Mouse (Mus musculus) cerebellum, postnatal 14 days (tissue): ENCODE measurements around the gene Rbfox1.

Experiments
- DNase-seq, 2 experiments: peaks; one replicate each; pipeline ENCODE4 v3.0.0; 2021; ENCODE audit warnings: mixed read lengths in 2 of 2

Gene Rbfox1

DNA sequence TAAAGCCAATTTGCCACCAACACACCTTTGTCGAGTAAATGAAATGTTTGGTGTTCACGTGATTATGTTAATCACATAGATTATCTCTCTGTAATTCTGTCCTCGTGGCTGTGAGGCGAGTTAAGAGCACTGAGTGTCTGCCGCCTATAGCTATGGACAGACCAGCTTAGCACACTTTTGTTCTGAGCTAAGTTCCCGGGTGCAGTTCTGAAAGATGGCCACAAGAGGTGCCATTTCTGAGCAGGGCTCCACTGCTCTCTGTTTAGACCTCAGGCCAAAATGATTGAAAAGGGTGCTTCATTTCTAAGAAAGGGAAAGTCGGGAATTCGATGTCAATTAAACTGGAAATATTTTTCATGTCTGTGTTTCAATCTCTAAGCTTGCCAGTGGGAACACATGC, 617.1 kb downstream of the Rbfox1 start:
- peak; percentile 64 to 68 for DNase-seq

DNA sequence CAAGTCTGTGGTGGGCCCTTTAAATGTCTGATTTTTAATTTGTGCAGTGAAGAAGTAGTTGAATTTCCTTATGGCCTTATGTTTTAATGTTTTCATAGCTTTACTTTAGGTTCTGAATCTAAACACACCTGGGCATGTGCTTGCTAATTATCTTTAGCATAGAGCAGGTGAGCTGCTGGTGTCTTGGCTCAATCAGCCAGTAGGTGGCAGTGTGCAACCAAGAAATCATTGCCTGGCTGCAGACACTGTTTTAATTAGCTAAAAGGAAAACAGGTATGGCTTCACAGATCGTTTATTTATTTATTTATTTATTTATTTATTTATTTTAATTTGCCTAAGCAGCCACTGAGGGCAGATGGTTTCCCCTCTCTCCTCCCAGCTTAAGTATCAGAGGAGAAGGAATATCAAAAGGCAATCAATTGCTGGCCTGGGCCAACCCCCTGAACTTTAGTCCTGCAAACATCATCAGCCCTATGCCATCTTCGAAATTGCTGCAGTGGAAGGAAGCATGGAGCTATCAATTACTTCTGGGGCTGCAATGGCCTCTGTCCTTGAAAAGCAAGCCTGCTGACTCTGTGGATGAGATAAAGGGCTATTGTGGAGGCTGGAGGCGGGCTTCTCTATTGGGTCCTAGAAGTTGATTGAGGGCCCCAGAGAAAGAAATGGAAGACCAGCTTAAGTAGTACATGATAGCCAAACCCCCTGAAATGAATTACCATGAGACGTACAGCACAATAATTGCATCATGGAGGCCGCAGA, 618.6 kb downstream of the Rbfox1 start:
- peak; percentile 85 to 88 for DNase-seq

GRCm38 (mm10) chr16:6508924-6509323, 623.8 kb downstream of the Rbfox1 start:
- no peak for DNase-seq

DNA sequence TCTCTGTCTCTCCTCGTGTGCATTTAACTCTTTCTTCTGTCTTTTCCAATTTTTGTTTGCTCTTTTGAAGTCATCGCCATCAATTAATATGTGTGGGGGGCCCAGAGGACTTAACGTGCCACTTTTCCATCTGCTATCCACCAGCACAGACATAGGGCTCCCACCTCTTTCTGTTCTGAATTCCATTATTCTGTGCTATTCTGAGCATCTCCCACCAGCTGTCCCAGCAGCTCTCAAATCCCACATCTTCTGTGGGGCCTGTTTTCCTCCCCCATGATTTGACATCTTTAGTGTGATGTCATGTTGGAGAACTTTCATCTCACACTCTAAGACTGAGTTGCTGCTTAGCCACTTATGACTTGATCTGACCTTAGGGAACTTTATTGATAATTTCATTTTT, 634.3 kb downstream of the Rbfox1 start:
- no peak for DNase-seq

- DNase-seq: no peak
Measured at GRCm38 (mm10) chr16:6525507-6526170, 640.5 kb downstream of the Rbfox1 start.

- DNase-seq: no peak
Measured at GRCm38 (mm10) chr16:6531459-6531858, 646.3 kb downstream of the Rbfox1 start.

GRCm38 (mm10) chr16:6532077-6532995, 647.2 kb downstream of the Rbfox1 start:
- DNase-seq: peak; percentile 59 to 65

- peak in 1 of 2 experiments; percentile 40 for DNase-seq
Measured at GRCm38 (mm10) chr16:6555776-6556175, 670.6 kb downstream of the Rbfox1 start.

- DNase-seq: peak in 1 of 2 experiments; percentile 30
Measured at GRCm38 (mm10) chr16:6557726-6558125, 672.6 kb downstream of the Rbfox1 start.

- DNase-seq: no peak
Measured at GRCm38 (mm10) chr16:6584700-6585099, 699.5 kb downstream of the Rbfox1 start.

DNA sequence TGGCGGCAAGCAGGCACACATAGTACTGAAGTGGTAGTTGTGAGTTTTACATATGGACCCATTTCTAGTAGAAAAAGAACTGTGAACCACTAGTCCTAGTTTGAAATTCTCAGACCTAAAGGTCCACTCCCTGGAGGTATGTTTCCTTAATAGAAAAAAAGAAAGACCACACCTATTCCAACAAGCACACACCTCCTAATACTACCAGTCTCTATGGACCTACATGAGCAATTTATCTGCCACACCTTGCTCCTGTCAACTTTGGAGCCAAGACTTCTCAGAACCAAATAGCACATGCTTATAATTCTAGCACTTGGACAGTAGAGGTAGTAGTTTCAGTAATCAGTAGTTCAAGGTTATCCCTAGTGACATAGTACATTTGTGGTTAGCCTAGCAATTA, 700.0 kb downstream of the Rbfox1 start:
- DNase-seq: no peak

DNA sequence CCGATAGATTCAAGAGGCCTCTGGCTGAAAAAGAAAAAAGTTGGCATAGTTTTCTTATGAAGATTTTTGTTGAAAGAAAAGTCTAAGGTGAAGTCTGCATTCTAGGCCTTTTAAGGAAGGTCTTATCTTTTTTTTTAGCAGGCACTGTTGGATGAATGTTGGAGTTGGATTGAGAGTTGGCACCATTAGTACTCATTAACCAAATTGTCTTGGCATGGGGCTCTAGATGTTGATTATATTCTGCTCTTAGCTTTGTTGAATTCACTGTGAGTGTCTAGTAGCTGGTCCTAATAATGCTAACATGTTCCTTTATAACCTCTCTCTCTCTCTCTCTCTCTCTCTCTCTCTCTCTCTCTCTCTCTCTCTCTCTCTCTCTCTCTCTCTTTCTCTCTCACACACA, 731.4 kb downstream of the Rbfox1 start:
- no peak for DNase-seq

DNA sequence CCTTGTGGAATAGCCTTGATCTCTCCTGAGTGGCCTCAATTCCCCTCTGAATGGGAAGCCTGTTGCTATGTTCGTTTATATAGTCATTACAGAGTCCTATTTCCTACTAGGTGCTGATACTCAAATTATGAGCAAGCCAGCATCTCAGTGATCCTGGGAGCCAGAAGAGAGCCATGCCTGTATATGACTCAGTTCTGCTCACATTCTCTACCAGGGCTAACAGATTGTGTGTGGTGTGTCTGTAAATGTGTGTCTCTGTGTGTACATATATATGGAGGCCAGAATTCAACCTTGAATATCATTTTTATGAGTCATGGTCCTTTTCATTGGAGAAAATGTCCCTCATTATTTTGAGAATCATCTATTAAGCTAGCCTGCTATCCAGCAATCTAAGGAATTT, 755.2 kb downstream of the Rbfox1 start:
- DNase-seq: no peak

DNA sequence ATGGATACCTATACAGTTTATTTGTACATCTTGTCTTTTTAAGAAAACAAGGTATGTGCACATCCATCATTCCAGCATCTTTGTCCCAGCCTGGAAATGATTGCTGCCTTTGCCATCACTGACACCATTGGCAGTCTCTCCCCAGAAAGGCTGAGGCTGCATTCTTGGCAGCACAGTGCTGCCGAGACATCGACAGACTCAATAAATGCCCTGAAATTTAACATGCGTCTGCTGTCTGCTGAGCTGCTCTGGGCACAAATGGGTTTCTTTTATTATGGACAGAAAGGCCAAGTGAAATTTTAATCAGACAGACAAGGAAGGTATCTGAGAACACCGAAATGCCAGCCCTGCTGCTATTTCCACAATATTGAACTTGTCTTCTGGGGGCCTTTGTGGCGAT, 761.8 kb downstream of the Rbfox1 start:
- DNase-seq: peak; percentile 9 to 27

DNA sequence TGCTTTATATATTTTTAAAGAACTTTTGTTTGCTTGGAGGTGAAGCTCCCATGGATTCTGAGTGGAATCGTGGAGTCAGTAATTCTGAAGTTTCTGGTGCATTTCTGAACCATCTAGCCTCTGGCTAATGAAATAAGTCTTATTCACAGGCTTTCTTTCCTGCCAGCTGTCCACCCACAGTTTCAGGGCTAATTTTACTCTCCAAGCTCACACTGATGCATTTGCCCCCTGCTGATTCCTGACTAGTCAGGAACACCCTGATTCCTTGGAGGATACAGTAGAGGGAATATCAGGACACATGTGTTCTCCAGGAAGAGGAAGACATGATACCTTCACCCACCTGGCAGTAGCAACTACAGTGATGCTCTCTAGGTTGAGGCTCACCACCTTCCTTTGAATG, 763.6 kb downstream of the Rbfox1 start:
- DNase-seq: no peak

- no peak for DNase-seq
Measured at GRCm38 (mm10) chr16:6658594-6658993, 773.4 kb downstream of the Rbfox1 start.

DNA sequence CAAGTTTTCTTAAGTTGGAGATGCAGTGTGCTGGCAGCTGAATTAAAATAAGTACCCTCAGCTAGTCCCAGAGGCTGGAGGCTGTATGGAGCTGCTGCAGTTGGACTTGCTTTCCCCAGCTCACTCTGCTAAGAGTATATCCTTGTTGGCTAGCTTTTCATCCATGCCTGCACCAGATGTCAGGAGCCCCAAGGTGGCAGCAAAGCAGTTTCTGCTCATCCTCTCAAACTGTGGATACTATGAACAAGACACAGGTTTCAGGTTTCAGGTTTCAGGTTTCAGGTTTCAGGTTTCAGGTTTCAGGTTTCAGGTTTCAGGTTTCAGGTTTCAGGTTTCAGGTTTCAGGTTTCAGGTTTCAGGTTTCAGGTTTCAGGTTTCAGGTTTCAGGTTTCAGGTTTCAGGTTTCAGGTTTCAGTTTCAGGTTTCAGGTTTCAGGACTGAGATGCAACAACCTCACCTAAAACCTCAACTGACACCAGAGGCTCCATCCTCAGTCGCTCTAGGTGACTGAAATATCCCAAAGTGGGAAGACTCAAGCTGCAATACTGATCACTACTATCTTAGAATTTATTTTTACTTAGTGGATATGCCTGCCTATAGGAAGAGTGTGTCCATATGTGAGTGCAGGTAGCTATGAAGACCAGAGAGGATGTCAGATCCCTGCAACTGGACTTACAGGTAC, 801.1 kb downstream of the Rbfox1 start:
- no peak for DNase-seq

GRCm38 (mm10) chr16:6704847-6705246, 819.7 kb downstream of the Rbfox1 start:
- no peak for DNase-seq

DNA sequence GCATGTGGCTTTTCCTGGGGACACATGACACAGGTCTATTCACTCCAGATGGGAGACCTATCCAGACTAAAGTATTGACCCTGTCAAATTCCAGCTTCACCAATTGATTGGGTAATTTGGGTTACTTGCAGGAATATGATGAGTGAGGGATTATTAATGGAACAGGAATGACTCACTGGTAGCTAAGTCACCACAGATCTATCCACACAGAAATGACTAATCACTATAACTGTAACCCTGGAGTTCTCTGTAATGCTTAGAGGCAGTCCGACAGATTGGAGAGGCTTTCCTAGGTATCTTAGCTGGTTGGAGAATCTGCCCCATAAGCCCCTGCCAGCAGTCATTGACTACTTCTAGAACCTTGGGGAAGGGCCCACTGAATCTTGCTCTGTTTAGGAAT, 827.2 kb downstream of the Rbfox1 start:
- no peak for DNase-seq

DNA sequence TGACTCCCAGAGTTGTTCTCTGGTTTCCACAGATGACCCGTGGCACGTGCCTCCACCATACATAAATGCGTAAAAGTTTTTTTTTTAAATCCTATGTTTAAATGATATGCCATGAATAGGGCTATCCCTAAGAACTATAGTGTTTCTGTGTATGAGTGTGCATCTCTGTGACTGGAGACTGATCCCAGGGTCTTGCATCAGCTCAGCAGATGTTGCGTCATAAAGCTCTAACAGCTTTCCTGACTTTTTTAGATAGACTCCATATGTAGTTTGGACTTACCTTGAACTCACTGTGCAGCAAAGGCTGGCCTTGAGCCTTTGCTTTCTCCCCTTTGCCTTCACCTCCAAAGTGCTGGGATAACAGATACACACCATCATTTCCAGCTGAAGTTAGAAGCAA, 830.1 kb downstream of the Rbfox1 start:
- DNase-seq: no peak

DNA sequence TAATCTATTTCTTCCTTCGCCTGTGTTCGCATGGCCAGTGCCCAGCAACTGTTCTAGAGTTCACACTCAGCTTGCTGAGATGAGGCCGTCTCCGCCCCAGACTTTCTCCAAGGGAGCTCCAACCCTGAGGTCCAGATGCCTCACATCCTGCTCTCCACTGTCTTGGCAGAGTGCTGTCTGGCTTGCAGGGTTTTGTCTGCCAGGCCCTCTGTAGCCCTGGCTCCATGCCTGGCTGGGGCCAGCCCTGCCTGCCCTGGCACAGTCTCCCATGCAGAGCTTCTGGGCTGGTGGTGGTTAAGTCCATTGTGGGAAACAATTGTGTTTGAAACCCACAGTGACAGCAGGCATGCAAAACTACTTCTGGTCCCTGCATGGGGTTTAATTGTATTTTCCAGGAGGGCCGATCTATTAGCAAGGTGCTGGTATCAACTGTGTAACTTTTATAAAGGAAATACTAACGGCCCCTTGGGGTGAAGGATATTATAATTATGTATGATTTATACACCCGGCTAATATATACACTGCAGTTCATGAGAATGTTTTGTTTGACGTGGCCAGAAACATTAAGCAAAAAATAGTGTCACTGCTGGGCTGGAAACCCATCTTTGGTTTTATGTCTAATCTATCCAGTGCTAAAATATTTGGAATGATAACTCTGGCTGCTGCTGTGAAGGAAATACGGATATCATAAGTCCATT, 831.2 kb downstream of the Rbfox1 start:
- DNase-seq: peak; percentile 91 to 94

GRCm38 (mm10) chr16:6719027-6719426, 833.9 kb downstream of the Rbfox1 start:
- no peak for DNase-seq
